Mouse (Mus musculus) A20 (cell line): ENCODE measurements at regions not wholly inside any gene's neighbourhood (a gene's known extent, or its start where the extent isn't known, plus 50 kb on each side); places are given as distances from the start of the nearest gene placed in this dataset.

Experiments used
- DNase-seq: peaks from one replicate; pipeline ENCODE4 v3.0.0-alpha.2; 2011; ENCODE audit warnings: low read depth, low spot score

DNA sequence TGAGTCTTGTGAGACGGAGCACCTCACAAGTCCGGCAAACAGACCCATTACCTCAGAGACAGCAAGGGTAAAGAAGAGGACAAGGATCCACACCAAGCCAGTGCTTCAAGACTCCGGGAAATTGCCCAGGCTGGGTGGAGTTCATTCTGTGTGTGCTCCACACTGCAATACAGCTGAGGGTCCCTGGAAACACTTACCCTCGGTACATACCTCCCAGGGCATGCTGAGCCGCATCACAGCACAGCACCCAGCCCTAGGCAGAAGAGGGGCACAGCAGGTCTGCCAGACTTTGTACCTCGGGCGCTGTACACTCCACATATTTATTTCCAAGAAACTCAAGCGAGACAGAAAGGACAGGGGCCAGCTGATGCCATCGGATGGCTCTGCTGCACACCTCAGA is 54.5 kb upstream of the Cmc1 start:
- DNase-seq = no peak

DNA sequence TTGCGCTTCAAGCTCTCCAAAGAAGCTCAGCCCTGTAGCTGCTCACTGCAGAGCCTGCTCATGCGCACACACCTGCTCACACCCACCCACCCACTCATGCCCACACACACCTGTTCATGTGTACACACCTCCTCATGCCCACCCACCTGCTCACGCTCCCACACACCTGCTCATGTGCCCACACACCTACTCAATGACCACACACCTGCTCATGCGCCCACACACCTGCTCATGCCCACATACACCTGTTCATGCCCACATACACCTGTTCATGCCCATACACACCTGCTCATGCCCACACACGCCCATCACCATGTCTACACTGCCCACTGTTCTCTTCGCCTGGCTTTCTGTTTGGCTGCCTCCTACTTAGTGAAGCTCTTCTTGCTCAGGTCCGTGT is 56.5 kb upstream of the Cmc1 start:
- no peak for DNase-seq

DNA sequence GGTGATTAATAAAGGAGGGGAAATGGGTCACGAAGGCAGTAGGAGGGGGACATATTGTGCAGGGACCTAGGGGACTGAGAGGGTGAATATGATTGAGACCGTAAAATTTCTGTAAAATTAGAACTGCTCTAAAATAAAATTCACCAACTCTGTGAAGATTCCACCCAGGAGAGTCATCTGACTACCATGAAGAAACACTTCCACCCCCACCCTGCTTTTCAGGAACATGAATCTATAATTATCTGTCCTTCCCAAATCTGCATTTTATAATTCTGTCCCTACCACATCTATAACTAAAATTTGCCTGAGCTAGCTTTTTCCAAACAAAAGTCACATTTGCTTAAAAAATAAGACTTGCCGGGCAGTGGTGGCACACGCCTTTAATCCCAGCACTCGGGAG is 69.7 kb upstream of the Cmc1 start:
- no peak for DNase-seq

- no peak for DNase-seq
Observed at GRCm38 (mm10) chr9:118221186-118221585, 71.2 kb upstream of the Cmc1 start.

DNA sequence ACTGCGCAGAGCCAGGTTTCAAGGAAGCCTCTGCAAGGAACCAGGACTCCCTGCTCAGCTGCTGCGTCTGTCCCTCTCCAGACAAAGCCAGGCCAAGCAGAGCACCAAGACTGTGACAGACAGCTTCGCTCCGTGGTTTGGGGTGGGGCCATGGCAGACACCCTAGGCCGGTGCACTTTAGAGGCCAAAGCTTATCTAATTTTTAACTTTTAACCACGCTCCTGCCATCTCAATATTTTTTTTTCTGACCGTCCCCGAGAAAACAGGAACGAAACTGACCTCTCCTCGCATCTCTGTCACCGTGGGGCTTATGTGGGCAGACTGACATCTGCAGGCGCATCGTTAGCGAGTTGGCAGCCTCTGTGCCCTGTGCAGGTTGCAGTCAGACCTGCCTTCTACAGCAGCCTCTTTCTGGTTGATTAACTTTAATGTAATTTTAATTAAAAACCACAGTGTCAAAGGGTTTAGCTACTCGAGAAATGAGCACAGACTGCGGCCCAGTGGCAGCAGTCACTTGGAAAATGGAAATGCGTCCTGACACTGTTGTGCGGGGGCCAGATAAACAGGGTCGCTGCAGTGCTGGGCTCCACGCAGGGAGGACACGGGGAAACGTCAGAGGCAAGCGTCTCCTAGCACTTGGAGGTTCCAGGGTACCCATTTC is 77.6 kb upstream of the Cmc1 start:
- peak; percentile 45 for DNase-seq

GRCm38 (mm10) chr9:118228691-118229427 is 78.9 kb upstream of the Cmc1 start:
- no peak for DNase-seq

- no peak for DNase-seq
Observed at GRCm38 (mm10) chr9:118240711-118241110, 90.7 kb upstream of the Cmc1 start.

GRCm38 (mm10) chr9:118246820-118247628 is 97.0 kb upstream of the Cmc1 start:
- no peak for DNase-seq

DNA sequence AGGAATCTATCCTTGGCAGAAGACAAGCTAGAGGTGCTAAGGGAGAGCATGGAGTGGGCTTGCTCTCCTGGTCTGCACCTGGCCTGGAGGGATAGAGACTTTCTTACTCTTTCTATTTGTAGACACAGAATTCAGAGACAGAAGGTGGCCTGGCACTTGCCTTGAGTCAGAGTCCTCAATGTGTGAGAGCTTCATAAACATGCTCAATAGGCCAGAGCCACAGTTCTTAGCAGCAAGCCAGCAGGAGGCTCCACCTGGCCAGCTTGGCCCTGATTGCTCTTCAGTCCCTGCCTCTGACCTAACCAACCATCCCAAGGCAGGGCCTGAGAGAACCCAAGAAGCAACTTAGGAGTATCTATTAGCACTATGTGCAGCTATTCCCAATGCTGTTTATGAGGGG is 103.9 kb upstream of the Cmc1 start:
- no peak for DNase-seq

GRCm38 (mm10) chr9:118255200-118255733 is 105.3 kb upstream of the Cmc1 start:
- no peak for DNase-seq

DNA sequence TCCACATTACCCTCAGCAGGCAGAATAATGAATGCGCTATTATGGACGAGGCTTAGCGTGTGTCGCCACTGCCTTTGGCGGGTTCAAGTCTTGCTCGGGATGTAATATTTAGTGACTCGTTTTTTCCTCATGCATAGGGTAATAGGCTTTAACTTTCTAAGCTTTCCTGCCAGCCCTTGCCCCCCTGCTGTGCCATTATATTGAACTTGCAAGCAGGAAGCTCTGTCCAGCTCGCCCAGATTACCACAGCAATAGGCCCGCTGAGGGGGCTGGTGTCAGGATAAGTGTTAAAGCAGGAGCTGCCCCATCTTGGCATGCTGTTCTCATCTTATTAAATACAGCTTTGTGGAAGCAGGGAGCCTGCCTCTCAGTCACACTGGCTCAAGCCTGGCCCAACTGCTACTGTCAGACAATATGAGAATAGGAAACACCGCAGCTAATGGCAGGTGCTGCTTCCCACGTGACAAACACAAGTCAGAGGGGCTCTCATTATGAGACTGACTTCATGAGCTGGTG is 105.8 kb upstream of the Cmc1 start:
- peak; percentile 7 for DNase-seq

DNA sequence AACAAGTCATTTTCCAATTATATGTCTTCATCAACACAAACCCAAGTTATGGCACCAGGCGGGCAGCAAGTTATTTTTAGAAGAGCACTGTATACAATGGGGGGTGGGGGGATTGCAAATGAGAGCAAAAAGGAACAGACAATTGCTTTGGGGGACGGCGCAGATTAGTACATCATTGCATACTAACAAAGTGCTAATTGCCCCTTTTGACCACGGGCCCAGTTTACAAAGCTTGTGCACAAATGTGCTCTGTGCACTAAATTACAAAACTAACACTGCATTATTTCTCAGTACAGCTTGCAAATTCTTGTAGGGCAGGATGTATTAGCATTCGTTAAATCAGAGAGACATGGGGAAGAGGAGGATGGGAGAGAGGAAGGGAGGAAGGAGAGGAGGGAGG is 116.3 kb upstream of the Cmc1 start:
- no peak for DNase-seq

- DNase-seq = no peak
Observed at GRCm38 (mm10) chr9:118271681-118272080, 121.7 kb upstream of the Cmc1 start.

GRCm38 (mm10) chr9:118272713-118273407 is 122.9 kb upstream of the Cmc1 start:
- no peak for DNase-seq

GRCm38 (mm10) chr9:118285481-118285880 is 135.5 kb upstream of the Cmc1 start:
- DNase-seq = no peak

GRCm38 (mm10) chr9:118287606-118288005 is 137.6 kb upstream of the Cmc1 start:
- no peak for DNase-seq

DNA sequence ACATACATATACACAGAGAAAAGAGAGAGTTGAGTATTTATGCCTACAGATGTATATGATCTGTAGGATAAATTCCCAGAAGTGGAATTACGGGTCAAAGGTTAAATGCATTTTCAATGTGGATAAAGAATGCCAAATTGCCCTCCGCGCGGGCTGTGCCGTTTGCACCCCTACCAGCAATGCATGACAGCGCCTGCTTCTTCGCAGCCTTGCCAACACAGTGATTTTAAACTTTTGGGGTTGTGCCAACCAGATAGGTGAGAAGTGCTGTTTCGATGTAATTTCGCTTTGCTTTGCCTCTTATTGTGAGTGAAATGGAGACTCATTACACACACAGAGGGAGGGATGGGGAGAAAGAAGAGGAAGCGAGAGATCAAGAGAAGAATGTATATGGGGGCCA is 142.9 kb upstream of the Cmc1 start:
- DNase-seq = no peak

DNA sequence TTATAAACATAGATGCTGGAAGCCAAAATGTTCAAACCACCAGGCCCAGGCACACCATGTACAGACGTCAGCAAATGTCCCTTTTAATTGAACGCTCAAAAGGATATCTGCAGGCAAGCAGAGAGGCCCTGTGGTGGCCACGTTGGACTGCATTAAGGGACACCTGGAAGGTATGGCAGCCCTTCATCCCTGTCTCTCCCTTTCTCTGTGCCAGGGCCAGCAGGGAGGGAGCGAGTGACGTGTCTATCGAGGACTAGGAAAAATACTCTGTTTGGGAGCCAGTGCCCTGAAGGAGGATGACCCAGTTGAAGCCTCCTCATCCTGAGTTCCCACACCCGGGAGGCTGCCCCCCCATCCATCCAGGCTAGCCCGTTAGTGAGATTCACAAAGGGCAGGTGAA is 144.0 kb upstream of the Cmc1 start:
- no peak for DNase-seq

- no peak for DNase-seq
Observed at GRCm38 (mm10) chr9:118302785-118303384, 152.9 kb upstream of the Cmc1 start.

DNA sequence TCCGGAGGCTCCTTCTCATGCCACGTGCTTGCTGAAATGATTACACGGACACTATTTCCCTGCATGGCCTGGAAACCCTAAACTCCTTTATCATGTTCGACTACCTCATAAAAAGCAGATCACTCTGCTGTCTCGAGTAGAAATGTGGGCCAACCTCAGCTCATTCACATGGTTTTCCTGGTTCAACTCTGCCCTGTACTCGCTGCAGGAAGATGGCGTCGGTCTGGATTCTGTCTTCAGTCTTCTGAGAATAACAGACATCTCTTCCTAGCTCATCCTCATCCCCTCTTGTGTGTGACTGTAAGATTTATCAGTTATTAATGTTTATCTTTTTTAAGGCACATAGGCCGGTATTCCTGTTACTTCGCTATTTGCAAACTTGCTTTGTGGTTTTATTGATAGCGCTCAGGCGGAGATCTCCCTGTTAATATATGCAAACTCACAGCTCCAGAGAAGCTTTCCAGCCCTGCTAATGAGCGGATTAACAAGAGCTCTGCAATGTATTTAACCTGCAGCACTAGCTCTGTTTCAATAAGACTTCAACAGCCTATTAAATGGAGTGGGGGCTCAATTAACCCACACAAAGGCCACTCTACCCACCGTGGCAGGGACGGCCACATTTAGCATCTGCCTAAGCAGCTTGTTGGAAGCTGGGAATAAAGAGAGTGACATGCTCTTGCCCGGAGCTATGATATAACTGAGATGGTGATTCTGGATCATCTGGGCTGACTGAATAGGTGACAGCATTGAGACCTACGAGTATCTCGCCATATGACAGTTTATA is 159.5 kb upstream of the Eomes start:
- DNase-seq = no peak
